Mouse (Mus musculus): ENCODE results near the gene Acsbg2.

DNA sequence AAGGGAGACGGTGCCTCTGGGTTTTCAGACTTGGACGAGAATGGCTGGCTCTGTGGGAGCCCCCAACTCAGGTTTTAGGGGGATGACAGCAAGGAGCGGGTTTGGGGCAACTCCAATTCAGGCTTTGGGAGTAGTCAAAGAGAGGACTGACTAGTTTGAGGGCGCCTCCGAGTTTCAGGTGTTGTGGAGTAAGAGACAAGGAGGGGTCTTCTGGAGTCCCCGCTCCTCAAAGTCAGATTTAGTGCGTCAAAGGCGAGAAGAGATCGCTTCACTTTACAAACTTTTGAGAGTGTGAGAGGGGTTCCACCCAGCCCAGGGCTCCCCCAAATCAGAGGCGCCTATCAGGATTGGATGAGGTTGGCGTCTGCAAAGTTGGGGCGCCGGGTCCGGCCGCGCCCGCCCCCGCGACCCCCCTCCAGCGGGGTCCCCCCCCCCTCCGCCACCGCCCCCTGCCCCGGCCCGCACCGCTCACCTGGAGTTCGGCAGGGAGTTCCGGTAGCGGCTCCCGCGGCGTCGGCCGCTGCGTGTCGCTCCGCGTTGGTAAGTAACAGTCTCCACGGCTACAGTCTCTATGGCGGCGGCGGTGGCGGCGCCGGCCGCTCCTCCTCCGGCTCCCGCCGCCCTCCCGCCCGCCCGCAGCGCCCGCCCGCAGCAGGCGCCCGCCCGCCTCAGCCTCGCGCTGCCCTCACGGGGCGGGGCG is 43.7 kb downstream of the Acsbg2 start, which contains the start of gene Rfx2:
- TF ChIP-seq POLR2A (IDR thresholded peaks at IDR 0.05; ENCODE audit: extremely low read depth, insufficient read depth, low read length) (no peak), CTCF (IDR thresholded peaks at IDR 0.05; ENCODE audit: low read depth, low read length) (no peak)

All from liver, adult 2 months (tissue).